Mouse (Mus musculus): ENCODE measurements around the gene Lyst.

The Lyst gene

GRCm38 (mm10) chr13:13573572-13574257 is 16.5 kb upstream of the Lyst start:
- DNase-seq (ENCODE audit: low read depth, low spot score) = peak; percentile 94

GRCm38 (mm10) chr13:13574258-13574870 is 15.8 kb upstream of the Lyst start:
- peak; percentile 93 for DNase-seq (ENCODE audit: low read depth, low spot score)

GRCm38 (mm10) chr13:13575106-13575505 is 15.1 kb upstream of the Lyst start:
- DNase-seq (ENCODE audit: low read depth, low spot score) = no peak

DNA sequence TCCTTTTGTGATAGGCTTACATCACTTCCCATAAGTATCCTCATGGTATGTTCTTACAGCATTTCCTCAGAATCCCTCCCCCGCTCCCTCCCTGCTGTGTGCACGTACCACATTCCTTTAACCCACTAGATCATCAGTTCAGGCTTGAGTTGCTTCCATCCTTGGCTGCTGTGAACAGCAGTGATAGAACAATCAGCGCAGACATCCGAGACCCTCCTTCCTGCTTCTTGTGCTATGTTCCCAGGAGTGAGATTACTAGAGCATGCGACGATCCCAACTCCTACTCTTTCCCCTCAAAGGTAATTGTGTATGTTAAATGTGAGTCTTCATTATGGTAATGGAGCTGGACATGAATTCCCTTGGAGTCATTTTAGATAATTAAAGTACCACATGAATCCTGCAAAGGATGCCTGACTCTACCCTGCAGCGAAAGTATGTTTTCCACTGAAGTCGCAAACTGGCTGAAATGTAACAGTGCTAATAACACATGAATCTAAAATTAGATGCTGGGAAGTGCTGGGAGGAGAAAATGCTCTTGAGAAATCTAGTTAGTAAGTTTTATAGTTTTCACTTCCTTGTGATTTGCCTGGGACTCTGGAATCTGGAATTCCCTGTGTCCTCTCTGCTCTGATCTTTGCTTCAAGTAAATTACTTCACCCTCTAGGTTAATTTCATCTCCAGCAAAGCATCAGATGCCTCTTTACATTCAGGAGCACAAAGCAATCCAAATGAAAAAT is 13.6 kb upstream of the Lyst start:
- no peak for DNase-seq (ENCODE audit: low read depth, low spot score)

- DNase-seq (ENCODE audit: low read depth, low spot score) = no peak
These were observed 8.2 kb upstream of the Lyst start for GRCm38 (mm10) chr13:13581988-13582387.

- no peak for DNase-seq (ENCODE audit: low read depth, low spot score)
These were observed 6.7 kb upstream of the Lyst start for GRCm38 (mm10) chr13:13583473-13583872.

DNA sequence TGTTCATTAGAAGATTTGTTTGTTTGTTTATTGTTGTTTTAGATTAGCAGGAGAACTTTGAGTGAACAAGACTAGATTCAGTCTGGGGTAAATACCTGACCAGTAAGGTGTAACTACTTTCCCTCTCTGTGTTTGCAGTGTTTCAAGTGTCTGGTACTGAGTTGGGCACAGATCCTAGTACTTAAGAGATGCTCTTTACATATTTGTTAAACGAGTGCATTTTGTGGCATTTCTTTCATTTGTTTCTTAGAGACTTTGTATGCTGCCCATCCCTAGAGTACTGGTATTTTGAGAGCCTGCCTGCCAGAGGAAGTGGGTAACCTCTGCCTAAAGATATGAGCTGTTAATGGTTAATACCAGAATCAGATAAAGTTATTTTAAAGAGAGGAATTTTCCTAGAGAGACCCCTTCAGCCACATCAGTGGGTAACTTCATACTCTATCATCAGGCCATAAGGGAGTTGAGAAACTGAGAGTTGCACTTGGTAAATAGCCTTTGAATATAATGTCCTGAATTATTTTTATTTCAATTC is 2.5 kb upstream of the Lyst start:
- DNase-seq (ENCODE audit: low read depth, low spot score) = no peak

GRCm38 (mm10) chr13:13588518-13588917 is 1.7 kb upstream of the Lyst start:
- DNase-seq (ENCODE audit: low read depth, low spot score) = no peak

GRCm38 (mm10) chr13:13589032-13589431 is 1.2 kb upstream of the Lyst start:
- DNase-seq (ENCODE audit: low read depth, low spot score) = no peak

GRCm38 (mm10) chr13:13591892-13592291 is 1.7 kb downstream of the Lyst start:
- no peak for DNase-seq (ENCODE audit: low read depth, low spot score)

DNA sequence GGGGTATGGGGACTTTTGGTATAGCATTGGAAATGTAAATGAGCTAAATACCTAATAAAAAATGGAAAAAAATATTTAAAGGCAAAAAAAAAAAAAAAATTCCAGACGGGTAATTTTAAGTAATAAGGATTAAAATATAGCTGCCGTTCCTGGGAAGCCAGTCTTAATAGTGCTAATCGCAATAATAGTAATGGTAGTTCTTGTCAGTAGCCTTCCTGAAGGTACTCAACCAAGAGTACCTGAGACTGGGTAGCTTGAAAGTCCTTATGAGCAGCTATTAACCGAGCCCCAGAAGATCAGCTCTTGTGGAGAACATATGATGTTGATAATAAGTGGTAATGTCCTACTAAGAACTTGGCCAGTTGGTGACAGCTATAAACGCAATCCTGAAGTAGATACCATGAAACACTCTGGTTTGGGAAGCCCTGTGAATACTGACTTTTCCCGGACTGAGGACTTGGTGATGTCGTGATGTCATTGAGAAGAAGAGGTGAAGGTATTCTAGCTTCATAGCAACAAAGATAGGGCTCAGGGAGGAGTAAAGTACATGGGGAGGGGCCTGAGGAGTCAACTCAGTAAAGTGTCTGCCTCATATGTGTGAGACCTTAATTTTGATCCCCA is 6.3 kb downstream of the Lyst start:
- no peak for DNase-seq (ENCODE audit: low read depth, low spot score)

GRCm38 (mm10) chr13:13597896-13598295 is 7.7 kb downstream of the Lyst start:
- DNase-seq (ENCODE audit: low read depth, low spot score) = no peak

DNA sequence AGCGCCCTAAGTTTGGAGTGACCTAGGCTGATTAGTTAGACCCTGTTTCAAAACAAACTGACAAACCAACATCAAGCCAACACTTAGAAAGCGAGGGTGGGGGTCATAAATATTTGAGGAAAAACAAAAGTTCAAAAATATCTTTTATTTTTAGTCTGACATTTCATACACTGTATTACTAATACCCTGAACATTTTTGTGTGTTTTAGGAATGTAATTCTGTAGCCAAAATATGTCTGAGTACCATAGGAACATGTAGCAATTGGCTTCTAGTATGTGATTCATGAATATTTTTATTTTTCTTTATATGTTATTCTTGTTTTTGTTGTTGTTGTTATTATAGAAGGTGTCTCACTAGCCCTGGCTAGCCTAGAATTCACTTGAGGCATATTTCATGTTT is 11.2 kb downstream of the Lyst start:
- no peak for DNase-seq (ENCODE audit: low read depth, low spot score)

- DNase-seq (ENCODE audit: low read depth, low spot score) = no peak
These were observed 16.0 kb downstream of the Lyst start for GRCm38 (mm10) chr13:13606149-13606548.

GRCm38 (mm10) chr13:13608311-13608710 is 18.1 kb downstream of the Lyst start:
- DNase-seq (ENCODE audit: low read depth, low spot score) = peak; percentile 29

- no peak for DNase-seq (ENCODE audit: low read depth, low spot score)
These were observed 19.5 kb downstream of the Lyst start for GRCm38 (mm10) chr13:13609655-13610054.

GRCm38 (mm10) chr13:13612882-13613281 is 22.7 kb downstream of the Lyst start:
- DNase-seq (ENCODE audit: low read depth, low spot score) = peak; percentile 87

DNA sequence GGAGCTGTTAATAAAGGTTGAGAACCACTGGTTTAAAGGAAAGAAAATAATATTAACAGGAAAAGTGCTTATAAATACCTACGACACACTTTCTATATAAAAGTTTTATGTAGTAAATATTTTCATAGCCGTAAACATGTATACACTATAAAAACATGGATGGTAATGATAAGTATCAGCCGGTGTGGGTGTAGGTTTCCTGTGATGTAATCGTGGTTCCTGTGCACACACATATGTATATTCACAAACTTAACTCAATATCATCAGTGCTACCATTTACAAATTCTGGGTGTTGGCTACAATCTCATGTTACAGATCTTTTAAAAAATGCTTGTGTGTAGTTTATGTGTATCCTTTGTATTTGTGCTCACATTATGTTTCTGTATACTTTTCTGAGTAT is 24.0 kb downstream of the Lyst start:
- no peak for DNase-seq (ENCODE audit: low read depth, low spot score)

DNA sequence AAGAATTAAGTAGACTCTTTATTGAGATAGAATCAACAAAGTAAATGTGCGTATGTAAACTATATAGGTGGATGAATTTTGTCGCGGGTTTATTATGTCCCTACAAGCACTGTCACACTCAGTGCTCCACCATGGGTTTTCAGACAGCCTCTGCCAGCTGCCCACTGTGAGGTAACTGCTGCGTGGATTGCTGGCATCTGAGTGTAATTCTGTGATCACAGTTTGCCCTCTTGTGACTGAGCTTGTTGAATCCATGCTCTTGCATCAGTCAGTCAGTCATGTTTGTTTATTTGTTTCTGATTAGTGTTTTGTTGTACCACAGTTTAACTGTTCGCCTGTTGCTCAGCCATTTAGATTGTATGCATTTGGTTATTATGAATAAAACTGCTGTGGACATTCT is 31.3 kb downstream of the Lyst start:
- peak; percentile 85 for DNase-seq (ENCODE audit: low read depth, low spot score)

GRCm38 (mm10) chr13:13622565-13622964 is 32.4 kb downstream of the Lyst start:
- no peak for DNase-seq (ENCODE audit: low read depth, low spot score)

DNA sequence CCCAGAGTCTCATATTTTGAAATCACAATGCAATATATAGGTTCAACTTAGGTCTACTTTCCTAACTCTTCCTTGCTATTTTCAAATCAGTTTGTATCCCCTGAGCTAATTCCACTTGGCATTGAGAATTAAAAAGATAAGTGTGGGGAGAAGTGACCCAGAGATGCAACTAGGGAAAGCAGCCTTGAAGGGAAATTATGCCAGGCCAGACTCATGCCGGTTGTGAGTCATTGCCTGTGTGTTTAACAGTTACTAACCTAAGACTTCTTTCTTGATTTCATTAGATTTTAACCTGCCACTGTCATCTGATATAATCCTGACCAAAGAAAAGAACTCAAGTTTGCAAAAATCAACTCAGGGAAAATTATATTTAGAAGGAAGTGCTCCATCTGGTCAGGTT is 43.5 kb downstream of the Lyst start:
- no peak for DNase-seq (ENCODE audit: low read depth, low spot score)

GRCm38 (mm10) chr13:13634706-13635105 is 44.5 kb downstream of the Lyst start:
- no peak for DNase-seq (ENCODE audit: low read depth, low spot score)
